Mouse (Mus musculus): ENCODE data around the gene Sash3. TPM values are rescaled to one million over a fixed set of nuclear protein-coding genes. Genes with fewer than 3 reads are reported as not detected.

Sash3 gene
- polyA plus RNA-seq, 1 experiment, result 0.58 TPM

- TF ChIP-seq GATA1 (IDR thresholded peaks at IDR 0.05; ENCODE audit: low read length), result no peak
These were observed 62.4 kb downstream of the Sash3 start, which contains the start of gene Zdhhc9 for GRCm38 (mm10) chrX:48208519-48209185. Zdhhc9 (minus strand) TSS chrX:48208878.

Other genes with a start within 250 kb of the Sash3 start
- not detected in 2 replicates for gene Ocrl, start 234.0 kb upstream of the Sash3 start, polyA plus RNA-seq (2012)
- gene Apln, start 111.6 kb upstream of the Sash3 start, polyA plus RNA-seq (2012), result 0.02 TPM in 1 of 2 replicates, not detected in the other
- 0.19 and 0.48 TPM in 2 replicates for gene Xpnpep2, start 37.7 kb upstream of the Sash3 start, polyA plus RNA-seq (2012)
- 12.0 TPM in 2 replicates for gene Zdhhc9, start 62.4 kb downstream of the Sash3 start, polyA plus RNA-seq (2012)
- 6.7 and 13.4 TPM in 2 replicates for gene Utp14a, start 110.4 kb downstream of the Sash3 start, polyA plus RNA-seq (2012)
- gene Bcorl1, start 194.9 kb downstream of the Sash3 start, polyA plus RNA-seq (2012), result 1.5 and 2.1 TPM in 2 replicates